Mouse (Mus musculus) embryonic facial prominence, embryonic 10.5 days (tissue): ENCODE measurements around the gene Olfr522. TPM values are rescaled to one million over a fixed set of nuclear protein-coding genes. Genes with fewer than 3 reads are reported as not detected.
"Not testable (repeated sequence)": the region's sequence is repeated elsewhere in the genome, so short reads cannot be mapped to it uniquely, and the experiment has no call there.

Experiments
- DNase-seq: peaks from one replicate; pipeline ENCODE4 v3.0.0-alpha.2; 2017; ENCODE audit warnings: low spot score
- H3K27ac ChIP-seq: fragments of 300-500 bp; sonication (generic); replicated peaks from 2 replicates; pipeline ENCODE4 v1.5.1; 2016; ENCODE audit warnings: mild to moderate bottlenecking
- H3K27me3 ChIP-seq: fragments of 300-500 bp; sonication (generic); replicated peaks from 2 replicates; pipeline ENCODE4 v1.6.1; 2016; ENCODE audit warnings: low read depth, mild to moderate bottlenecking; ENCODE audit not compliant: poor library complexity, severe bottlenecking
- H3K36me3 ChIP-seq: fragments of 300-500 bp; sonication (generic); replicated peaks from 2 replicates; pipeline ENCODE4 v1.6.1; 2016; ENCODE audit warnings: mild to moderate bottlenecking, moderate library complexity
- H3K4me1 ChIP-seq: fragments of 300-500 bp; sonication (generic); 2 replicates; pipeline ENCODE4 v1.6.1; 2016
- H3K4me3 ChIP-seq: fragments of 300-500 bp; sonication (generic); 2 replicates; pipeline ENCODE4 v1.5.1; 2016; ENCODE audit warnings: mild to moderate bottlenecking, moderate library complexity
- H3K9me3 ChIP-seq: fragments of 300-500 bp; sonication (generic); 2 replicates; pipeline ENCODE4 v1.6.1; 2016; ENCODE audit warnings: mild to moderate bottlenecking
- WGBS: fragments of 180-500 bp; shearing (Covaris S2); methylation state at CpG from one replicate; pipeline ENCODE4 v1.1.7; 2016; 5-methylcytosine and 5-hydroxymethylcytosine counted together
- polyA plus RNA-seq: library from polyadenylated mRNA; unstranded; fragments of >200 nt; fragmentation: Nextera tagmentation; extraction: Ambion mirVana; gene quantifications from 2 replicates; pipeline ENCODE4 v1.2.1, GENCODE M21; 2016

Olfr522 gene
- polyA plus RNA-seq, 1 experiment from 2014 or later = not detected

DNA sequence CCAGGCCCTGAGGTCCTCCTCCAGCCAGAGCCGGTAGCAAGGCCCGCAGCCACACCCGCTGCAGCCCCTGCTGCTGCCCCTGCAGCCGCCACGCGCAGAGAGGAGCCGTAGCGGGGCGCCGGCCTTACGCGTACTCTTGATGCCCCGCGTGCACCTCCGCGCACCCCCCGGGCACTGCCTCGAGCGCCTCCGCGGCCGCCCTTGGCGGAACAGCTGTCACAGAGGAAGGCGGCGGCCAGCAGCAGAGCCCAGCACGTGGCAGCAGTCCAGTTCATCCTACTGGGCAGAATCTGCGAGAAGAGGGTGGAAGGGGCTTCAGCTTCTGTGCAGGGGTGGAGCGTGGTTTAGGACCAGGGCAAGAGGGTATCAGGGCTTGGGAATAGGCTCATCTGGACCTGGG lies 11.2 kb downstream of the Olfr522 start:
- H3K36me3 ChIP-seq = no peaks in the 10 kb centered on the region
- WGBS = 6% methylated on average over 28 of the region's 28 CpGs
- peak; percentile 49 for DNase-seq
- no peak overlapping the region; the same call in 1 of the 2 replicates for H3K27ac ChIP-seq
- no peaks in the 10 kb centered on the region for H3K9me3 ChIP-seq
- peaks cover 19% of the 10 kb centered on the region for H3K4me1 ChIP-seq
- H3K4me3 ChIP-seq = peak overlapping the region; percentile 53
- H3K27me3 ChIP-seq = peaks cover 62% of the 10 kb centered on the region

DNA sequence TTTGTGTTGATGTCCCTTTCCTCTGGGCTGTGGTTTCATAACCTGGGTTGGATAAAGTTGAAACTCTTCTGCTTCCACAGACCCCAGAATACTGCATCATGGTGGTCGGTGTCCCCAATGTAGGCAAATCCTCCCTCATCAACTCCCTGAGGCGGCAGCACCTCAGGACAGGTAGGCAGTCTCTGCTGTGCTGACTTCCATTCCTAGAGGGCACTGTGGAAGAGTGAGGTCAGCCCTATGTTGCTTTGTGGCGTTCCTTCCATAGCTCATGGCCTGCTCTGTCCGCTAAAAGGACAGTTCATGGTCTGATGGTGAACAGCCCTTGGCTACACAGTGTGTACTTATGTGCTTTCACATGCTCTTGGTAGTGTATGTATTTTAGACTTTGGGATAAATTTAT lies 20.0 kb downstream of the Olfr522 start:
- no peaks in the 10 kb centered on the region for H3K27me3 ChIP-seq
- H3K9me3 ChIP-seq = no peaks in the 10 kb centered on the region
- peaks cover 6% of the 10 kb centered on the region for H3K36me3 ChIP-seq
- H3K27ac ChIP-seq = no peak overlapping the region
- H3K4me3 ChIP-seq = no peak overlapping the region
- no peak for DNase-seq
- H3K4me1 ChIP-seq = no peaks in the 10 kb centered on the region
- WGBS = 84% methylated on average over 4 of the region's 4 CpGs

DNA sequence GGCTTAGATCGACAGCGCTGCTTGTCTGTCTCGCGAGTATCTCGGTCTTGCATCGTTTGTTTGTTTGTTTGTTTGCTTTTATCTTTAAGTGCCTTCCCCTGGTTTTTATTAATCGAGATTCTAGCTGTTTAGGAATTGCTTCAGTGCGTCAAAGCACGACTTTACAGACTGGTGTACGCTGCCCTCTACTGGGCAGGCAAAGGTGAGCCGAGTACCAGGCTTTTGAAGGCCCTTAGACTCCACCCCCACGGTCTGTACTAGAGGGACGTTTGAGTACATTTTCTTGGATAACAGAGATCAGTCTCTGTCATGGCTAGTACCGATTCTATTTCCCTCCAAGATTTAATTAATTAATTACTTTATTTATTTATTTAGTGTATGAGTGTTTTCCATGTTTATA lies 23.2 kb downstream of the Olfr522 start:
- H3K4me1 ChIP-seq = peaks cover 6% of the 10 kb centered on the region
- peak; percentile 66 for DNase-seq
- no peak overlapping the region for H3K4me3 ChIP-seq
- WGBS = 7% methylated on average over 14 of the region's 14 CpGs
- H3K36me3 ChIP-seq = no peaks in the 10 kb centered on the region
- no peaks in the 10 kb centered on the region for H3K9me3 ChIP-seq
- no peak overlapping the region for H3K27ac ChIP-seq
- no peaks in the 10 kb centered on the region for H3K27me3 ChIP-seq

- no peak for DNase-seq
- Histone ChIP-seq H3K27ac (peak overlapping the region; percentile 93), H3K4me3 (peak overlapping the region; percentile 93), H3K4me1 (peaks cover 6% of the 10 kb centered on the region), H3K36me3 (peaks cover 10% of the 10 kb centered on the region; the same call in 1 of the 2 replicates), H3K27me3 (no peaks in the 10 kb centered on the region), H3K9me3 (no peaks in the 10 kb centered on the region)
- WGBS = 2% methylated on average over 8 of the region's 8 CpGs
Observed at GRCm38 (mm10) chr7:140138021-140138310, 26.6 kb downstream of the Olfr522 start.

GRCm38 (mm10) chr7:140137135-140138020 lies 27.2 kb downstream of the Olfr522 start, which contains the start of gene Mtg1:
Gene Mtg1 (plus strand): TSS chr7:140137564.
- 2% methylated on average over 39 of the region's 39 CpGs for WGBS
- no peaks in the 10 kb centered on the region for H3K9me3 ChIP-seq
- DNase-seq = peak; percentile 96
- H3K27me3 ChIP-seq = no peaks in the 10 kb centered on the region
- peak within 1 kb of the TSS; percentile 93 for H3K27ac ChIP-seq
- peaks cover 6% of the 10 kb centered on the region for H3K4me1 ChIP-seq
- peak within 1 kb of the TSS; percentile 93 for H3K4me3 ChIP-seq
- H3K36me3 ChIP-seq = peaks cover 10% of the 10 kb centered on the region; the same call in 1 of the 2 replicates

DNA sequence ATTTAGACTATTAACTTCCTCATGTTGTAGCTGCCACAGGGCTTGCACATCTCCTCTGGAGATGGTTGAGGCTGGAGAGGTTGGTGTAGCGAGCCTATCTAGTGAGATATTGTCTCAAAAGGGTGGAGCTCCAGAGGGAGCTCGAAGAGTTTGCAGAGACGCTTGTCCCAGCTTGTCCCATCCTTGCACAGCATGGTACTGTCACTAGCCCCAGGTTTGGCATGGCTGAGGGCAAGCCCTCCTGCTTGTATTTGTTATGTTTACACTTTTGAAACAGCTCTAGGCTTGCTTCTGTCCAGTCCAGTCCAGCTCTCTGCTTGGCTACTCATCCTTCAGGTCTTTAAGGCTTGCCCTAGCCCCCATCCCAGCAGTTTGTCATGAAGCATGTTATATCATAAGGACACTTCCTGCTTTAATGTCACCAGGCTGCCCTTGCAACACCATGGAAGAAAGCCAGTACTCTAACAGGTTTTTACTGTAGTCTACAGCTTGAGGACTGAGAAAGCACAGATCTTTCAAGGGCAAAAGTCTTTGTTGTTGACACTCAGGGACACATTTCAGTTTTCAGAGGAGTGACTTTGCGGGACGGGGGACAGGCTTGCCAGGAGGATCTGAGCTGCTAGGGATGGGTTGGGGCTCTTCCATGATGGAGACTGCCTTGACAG lies 29.3 kb downstream of the Olfr522 start:
- H3K36me3 ChIP-seq = peaks cover 22% of the 10 kb centered on the region
- H3K27me3 ChIP-seq = no peaks in the 10 kb centered on the region
- no peak overlapping the region for H3K27ac ChIP-seq
- H3K9me3 ChIP-seq = no peaks in the 10 kb centered on the region
- DNase-seq = no peak
- WGBS = 85% methylated on average over 5 of the region's 5 CpGs
- no peak overlapping the region for H3K4me3 ChIP-seq
- H3K4me1 ChIP-seq = peaks cover 6% of the 10 kb centered on the region

DNA sequence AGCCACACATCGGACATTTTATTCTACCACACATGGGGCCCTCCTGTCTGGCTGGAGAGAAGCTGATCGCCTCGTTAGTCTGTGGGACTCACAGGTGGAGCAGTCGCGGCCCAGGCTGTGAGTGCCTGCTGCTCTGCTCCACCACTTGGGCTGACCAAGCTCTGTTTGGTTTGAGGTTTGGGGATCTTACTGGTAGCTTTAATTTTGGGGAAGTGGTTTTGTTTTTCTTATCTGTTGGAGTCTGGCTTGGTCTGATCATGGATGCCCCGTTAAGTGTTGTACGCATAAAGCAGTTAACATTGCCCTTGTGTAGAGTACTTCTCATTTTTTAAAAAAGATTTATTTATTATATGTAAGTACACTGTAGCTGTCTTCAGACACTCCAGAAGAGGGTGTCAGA lies 30.5 kb downstream of the Olfr522 start:
- H3K4me3 ChIP-seq, H3K9me3 ChIP-seq, H3K27me3 ChIP-seq, H3K27ac ChIP-seq, H3K4me1 ChIP-seq, DNase-seq: not testable (repeated sequence)
- H3K36me3 ChIP-seq = peaks cover 34% of the 10 kb centered on the region
- 93% methylated on average over 7 of the region's 7 CpGs for WGBS

DNA sequence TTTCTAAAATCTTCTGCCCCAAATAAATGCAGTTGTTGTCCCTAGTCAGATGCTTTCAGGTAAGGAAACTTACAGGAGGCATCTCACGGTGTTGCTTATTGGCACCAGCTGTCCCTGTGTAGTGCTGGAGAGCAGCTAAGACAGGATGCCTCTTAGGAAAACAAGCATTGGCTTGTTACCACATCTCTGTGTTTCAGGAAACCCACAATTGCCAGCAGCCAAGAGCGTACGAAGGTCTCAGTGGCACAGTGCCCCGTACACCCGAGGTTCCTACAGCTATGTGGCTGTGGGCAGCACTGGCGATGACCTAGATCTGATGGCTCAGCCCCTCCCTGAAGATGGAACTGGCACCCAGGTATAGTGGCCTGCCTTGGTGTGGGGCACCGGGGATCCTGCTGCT lies 32.4 kb downstream of the Olfr522 start:
- DNase-seq, H3K27ac ChIP-seq, H3K27me3 ChIP-seq, H3K4me3 ChIP-seq, H3K4me1 ChIP-seq, H3K9me3 ChIP-seq: not testable (repeated sequence)
- 91% methylated on average over 7 of the region's 7 CpGs for WGBS
- H3K36me3 ChIP-seq = peaks cover 34% of the 10 kb centered on the region

DNA sequence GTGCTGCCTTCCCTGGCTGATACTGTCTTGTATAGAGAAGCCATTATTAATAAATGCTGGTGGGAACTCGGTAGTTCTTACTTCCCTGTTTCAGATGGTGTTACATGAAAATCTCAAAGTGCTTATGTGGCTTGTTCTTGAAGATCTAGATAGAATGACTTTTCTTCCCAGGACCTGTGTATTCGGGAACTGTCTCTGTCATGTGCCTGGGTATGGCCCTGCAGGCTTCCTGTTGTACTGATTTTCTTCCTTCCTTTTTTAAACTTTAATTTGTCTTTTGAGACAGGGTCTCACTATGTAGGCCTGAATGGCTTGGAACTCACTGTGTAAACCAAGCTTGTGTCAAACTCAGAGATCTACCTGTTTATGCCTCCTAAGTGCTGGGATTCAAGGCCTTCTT lies 36.7 kb downstream of the Olfr522 start:
- Histone ChIP-seq H3K27ac (no peak overlapping the region), H3K4me3 (no peak overlapping the region), H3K36me3 (peaks cover 25% of the 10 kb centered on the region), H3K4me1 (peaks cover 18% of the 10 kb centered on the region), H3K27me3 (no peaks in the 10 kb centered on the region), H3K9me3 (no peaks in the 10 kb centered on the region)
- no peak for DNase-seq
- 86% methylated on average over 2 of the region's 2 CpGs for WGBS

- Histone ChIP-seq H3K36me3 (peaks cover 25% of the 10 kb centered on the region), H3K9me3 (no peaks in the 10 kb centered on the region), H3K27ac (no peak overlapping the region), H3K27me3 (no peaks in the 10 kb centered on the region), H3K4me1 (peaks cover 18% of the 10 kb centered on the region), H3K4me3 (peak overlapping the region; percentile 17; the same call in 1 of the 2 replicates)
- WGBS = 84% methylated on average over 3 of the region's 3 CpGs
- no peak for DNase-seq
Observed at GRCm38 (mm10) chr7:140126934-140127333, 37.6 kb downstream of the Olfr522 start.

DNA sequence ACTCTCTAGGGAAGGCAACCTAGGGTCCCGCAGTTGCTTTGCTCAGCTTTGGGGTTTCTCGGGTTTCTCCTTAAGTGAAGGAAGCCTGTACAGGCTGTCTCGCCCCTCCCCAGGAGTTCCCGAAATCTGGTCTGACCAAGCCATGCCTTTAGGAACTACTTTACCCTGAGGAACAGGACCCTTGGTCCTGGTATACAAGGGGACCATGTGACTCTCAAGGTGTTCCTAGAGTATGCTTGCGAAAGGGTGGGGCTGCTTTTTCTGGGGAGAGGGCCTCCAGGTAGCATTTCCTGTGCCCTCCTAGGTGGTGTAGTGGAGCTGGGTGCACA lies 38.6 kb downstream of the Olfr522 start:
- Histone ChIP-seq H3K36me3 (peaks cover 20% of the 10 kb centered on the region), H3K27me3 (no peaks in the 10 kb centered on the region), H3K4me1 (peaks cover 18% of the 10 kb centered on the region), H3K9me3 (no peaks in the 10 kb centered on the region), H3K27ac (peak overlapping the region; percentile 85), H3K4me3 (peak overlapping the region; percentile 67)
- WGBS = 6% methylated on average over 5 of the region's 5 CpGs
- no peak for DNase-seq

- Histone ChIP-seq H3K4me3 (peak overlapping the region; percentile 67), H3K9me3 (no peaks in the 10 kb centered on the region), H3K27me3 (no peaks in the 10 kb centered on the region), H3K27ac (peak overlapping the region; percentile 85), H3K36me3 (peaks cover 14% of the 10 kb centered on the region), H3K4me1 (peaks cover 18% of the 10 kb centered on the region)
- WGBS = 1% methylated on average over 40 of the region's 40 CpGs
- DNase-seq = peak; percentile 96
Observed at GRCm38 (mm10) chr7:140125278-140126021, 39.1 kb downstream of the Olfr522 start.
